Mouse (Mus musculus): ENCODE results near the gene Prl3a1.

Gene Prl3a1

GRCm38 (mm10) chr13:27259136-27259535 lies at the start of gene Prl3a1:
Prl3a1 (plus strand) TSS chr13:27259436.
- no peak for DNase-seq (ENCODE audit: low spot score)

- no peak for DNase-seq (ENCODE audit: low spot score)
Observed at GRCm38 (mm10) chr13:27241547-27241946, 17.7 kb upstream of the Prl3a1 start, which contains the start of gene Prl3b1. Prl3b1 (plus strand) TSS chr13:27241847.

- DNase-seq (ENCODE audit: low spot score) = no peak
Observed at GRCm38 (mm10) chr13:27312334-27313225, 53.3 kb downstream of the Prl3a1 start, which contains the start of gene Prl6a1. Prl6a1 (plus strand) TSS chr13:27312627.
